Mouse (Mus musculus): ENCODE data around the gene Capn5. TPM values are rescaled to one million over a fixed set of nuclear protein-coding genes. Genes with fewer than 3 reads are reported as not detected.

The Capn5 gene
- total and polyA plus RNA-seq, 3 experiments = 0.26 to 0.55 (median 0.27) TPM

DNA sequence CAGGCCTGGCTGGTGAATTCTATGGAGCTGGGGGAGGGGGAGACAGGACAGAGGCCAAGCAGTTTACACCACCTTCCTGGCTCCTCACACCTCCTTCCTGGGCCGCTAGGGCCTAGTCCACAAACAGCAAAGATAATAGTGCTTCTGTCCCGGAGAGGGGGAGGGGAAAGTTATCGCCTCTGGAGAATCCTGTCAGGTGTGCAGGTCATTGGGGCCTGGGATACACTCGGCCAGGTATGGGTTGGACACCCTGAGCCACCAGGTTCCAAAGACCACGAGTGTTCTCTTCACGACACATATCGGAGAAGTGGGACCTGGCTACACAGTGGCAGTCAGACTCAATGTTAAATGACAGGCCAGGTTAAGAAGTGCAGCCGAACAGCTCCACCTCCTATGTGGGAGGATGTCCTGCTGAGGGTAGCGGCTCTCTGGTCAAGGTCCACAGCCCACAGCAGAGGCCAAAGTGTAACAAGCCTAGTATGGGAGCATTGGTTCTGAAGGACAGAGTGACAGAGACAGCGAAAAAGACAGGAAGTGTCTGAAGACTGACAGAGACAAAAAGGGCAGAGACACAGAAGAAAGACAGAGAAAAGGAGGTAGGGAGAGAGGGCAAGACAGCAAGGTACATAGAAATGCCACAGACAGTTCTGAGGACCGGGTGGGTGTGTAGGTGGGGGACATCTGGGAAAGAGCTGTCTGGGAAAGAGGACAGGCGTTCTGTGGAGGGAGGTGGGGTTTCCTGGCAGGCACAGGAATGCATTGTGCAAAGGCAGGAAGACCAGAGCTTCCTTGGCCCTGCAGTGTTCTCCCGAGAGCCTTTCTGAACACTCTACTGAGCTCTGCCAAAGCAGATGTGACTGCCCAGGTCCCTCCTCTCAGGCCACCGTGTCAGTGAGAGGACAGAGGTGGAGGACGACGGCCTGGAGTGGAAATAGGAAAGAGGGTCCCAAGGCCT lies 73.3 kb downstream of the Capn5 start:
- DNase-seq (ENCODE audit: extremely low read depth) = no peak
- no peaks in the 10 kb centered on the region for H3K9me3 ChIP-seq (replicated peaks; ENCODE audit: low read length)
- no peak overlapping the region for H3K4me2 ChIP-seq (ENCODE audit: insufficient read depth, low read depth, poor library complexity, severe bottlenecking)
- in situ Hi-C loops (cut with MboI; ENCODE audit: low pct_ligation_motif_present, low pct_unique_long_range_greater_than_20kb, low sequenced_read_pairs) (no loop called here), dilution Hi-C loops (cut with MboI; ENCODE audit: extremely low pct_ligation_motif_present, extremely low pct_unique_long_range_greater_than_20kb, low sequenced_read_pairs) (no loop called here)
- H3K79me2 ChIP-seq (replicated peaks; ENCODE audit: control insufficient read depth, extremely low read depth, insufficient read depth, poor library complexity, severe bottlenecking) = no peaks in the 10 kb centered on the region
- no peak overlapping the region for H3K4me3 ChIP-seq (replicated peaks in 1 of 3; ENCODE audit: low read depth in 2 of 3, low read length in 2 of 3, poor library complexity in 1 of 3)
- H3K27ac ChIP-seq (ENCODE audit: insufficient read depth, low read depth) = no peak overlapping the region
- H3K36me3 ChIP-seq (replicated peaks in 1 of 2; ENCODE audit: control insufficient read depth in 1 of 2, insufficient read depth in 1 of 2, low read length in 1 of 2) = no peaks in the 10 kb centered on the region
- H3K9ac ChIP-seq (ENCODE audit: insufficient read depth, low read depth) = no peak overlapping the region
- no peaks in the 10 kb centered on the region for H3K27me3 ChIP-seq (replicated peaks)
- TF ChIP-seq KAT2A (IDR thresholded peaks at IDR 0.05; ENCODE audit: insufficient replicate concordance, low read length) = no peak
- H3K4me1 ChIP-seq (ENCODE audit: control insufficient read depth in 1 of 2, insufficient read depth in 2 of 2) = peaks cover 15 to 26% of the 10 kb centered on the region in 2 experiments

DNA sequence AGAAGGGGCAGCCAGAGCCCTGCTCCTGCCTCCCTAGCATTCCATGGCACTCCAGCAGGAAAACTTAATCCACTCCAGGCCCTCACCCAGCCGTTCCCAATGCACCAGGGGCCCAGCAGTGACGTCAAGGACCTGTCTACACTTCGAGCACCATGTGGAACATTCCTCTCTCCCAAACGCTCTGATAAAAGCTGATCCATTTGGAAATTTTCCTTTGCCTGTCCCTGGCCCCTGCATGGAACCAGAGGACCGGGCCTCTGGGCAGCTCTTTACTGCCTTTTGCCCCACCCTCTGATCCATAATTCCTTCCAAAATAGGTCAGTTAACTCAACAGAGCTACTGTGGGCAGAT lies 74.2 kb downstream of the Capn5 start:
- Histone ChIP-seq H3K27me3 (replicated peaks) (no peaks in the 10 kb centered on the region), H3K9ac (ENCODE audit: insufficient read depth, low read depth) (no peak overlapping the region), H3K9me3 (replicated peaks; ENCODE audit: low read length) (no peaks in the 10 kb centered on the region), H3K4me3 (replicated peaks in 1 of 3; ENCODE audit: low read depth in 2 of 3, low read length in 2 of 3, poor library complexity in 1 of 3) (no peak overlapping the region), H3K79me2 (replicated peaks; ENCODE audit: control insufficient read depth, extremely low read depth, insufficient read depth, poor library complexity, severe bottlenecking) (no peaks in the 10 kb centered on the region), H3K4me1 (ENCODE audit: control insufficient read depth in 1 of 2, insufficient read depth in 2 of 2) (peaks cover 12 to 22% of the 10 kb centered on the region in 2 experiments), H3K4me2 (ENCODE audit: insufficient read depth, low read depth, poor library complexity, severe bottlenecking) (no peak overlapping the region), H3K27ac (ENCODE audit: insufficient read depth, low read depth) (no peak overlapping the region), H3K36me3 (replicated peaks in 1 of 2; ENCODE audit: control insufficient read depth in 1 of 2, insufficient read depth in 1 of 2, low read length in 1 of 2) (no peaks in the 10 kb centered on the region)
- DNase-seq (ENCODE audit: extremely low read depth) = no peak
- TF ChIP-seq RCOR1 (conservative IDR thresholded peaks at IDR 0.05; ENCODE audit: low read depth, low read length) = no peak
- in situ Hi-C loops (cut with MboI; ENCODE audit: low pct_ligation_motif_present, low pct_unique_long_range_greater_than_20kb, low sequenced_read_pairs) = no loop called here
- dilution Hi-C loops (cut with MboI; ENCODE audit: extremely low pct_ligation_motif_present, extremely low pct_unique_long_range_greater_than_20kb, low sequenced_read_pairs) = no loop called here

DNA sequence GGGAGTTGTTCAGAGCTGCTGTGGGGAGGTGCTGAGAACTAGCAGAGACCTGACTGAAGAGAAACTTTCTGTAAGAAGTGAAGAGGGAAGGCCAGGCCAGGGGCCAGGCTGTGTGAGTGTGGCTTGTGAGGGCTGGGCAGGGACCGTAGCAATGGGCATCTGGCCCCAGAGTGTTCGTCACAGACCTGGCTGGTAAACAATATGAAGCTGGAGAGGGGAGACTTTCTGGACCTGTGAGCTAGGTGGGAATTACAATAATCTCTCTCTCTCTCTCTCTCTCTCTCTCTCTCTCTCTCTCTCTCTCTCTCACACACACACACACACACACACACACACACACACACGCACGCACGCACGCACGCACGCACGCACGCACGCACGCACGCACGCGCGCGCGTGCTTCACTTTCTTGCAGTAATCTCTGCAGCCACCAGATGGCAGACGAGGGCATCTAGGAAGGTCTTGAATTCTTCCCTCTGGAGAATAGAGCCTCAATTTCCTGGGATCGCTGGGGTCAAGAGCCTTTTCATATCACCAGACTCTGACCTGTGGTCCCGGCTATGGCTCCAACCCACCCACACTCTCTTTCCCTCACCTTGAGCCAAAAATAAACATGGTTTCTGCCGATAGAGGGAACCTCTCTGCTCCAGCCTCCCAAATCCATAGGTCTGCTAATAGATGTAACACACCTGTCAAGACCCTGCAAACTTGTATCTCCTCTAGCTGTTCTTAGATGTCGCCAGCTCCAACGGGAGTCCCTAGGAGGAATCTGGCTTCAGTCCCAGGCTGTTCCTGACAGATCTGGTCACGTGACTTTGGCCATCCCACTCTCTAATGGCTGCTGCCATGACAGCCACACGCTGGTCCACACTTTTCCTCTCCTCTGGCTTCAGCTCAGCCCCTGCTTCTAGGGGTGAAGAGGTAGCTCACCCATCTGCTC lies 74.8 kb downstream of the Capn5 start:
- Histone ChIP-seq H3K4me2 (ENCODE audit: insufficient read depth, low read depth, poor library complexity, severe bottlenecking) (peak overlapping the region; percentile 13; the same call in 1 of the 2 replicates), H3K9me3 (replicated peaks; ENCODE audit: low read length) (no peaks in the 10 kb centered on the region), H3K36me3 (replicated peaks in 1 of 2; ENCODE audit: control insufficient read depth in 1 of 2, insufficient read depth in 1 of 2, low read length in 1 of 2) (peaks cover 0 to 1% of the 10 kb centered on the region in 2 experiments), H3K9ac (ENCODE audit: insufficient read depth, low read depth) (peak overlapping the region; percentile 46; the same call in 1 of the 2 replicates), H3K27me3 (replicated peaks) (no peaks in the 10 kb centered on the region), H3K27ac (ENCODE audit: insufficient read depth, low read depth) (no peak overlapping the region), H3K4me3 (replicated peaks in 1 of 3; ENCODE audit: low read depth in 2 of 3, low read length in 2 of 3, poor library complexity in 1 of 3) (peak overlapping the region; percentile 9 to 49 (median 24)), H3K79me2 (replicated peaks; ENCODE audit: control insufficient read depth, extremely low read depth, insufficient read depth, poor library complexity, severe bottlenecking) (no peaks in the 10 kb centered on the region), H3K4me1 (ENCODE audit: control insufficient read depth in 1 of 2, insufficient read depth in 2 of 2) (peaks cover 8 to 16% of the 10 kb centered on the region in 2 experiments)
- dilution Hi-C loops (cut with MboI; ENCODE audit: extremely low pct_ligation_motif_present, extremely low pct_unique_long_range_greater_than_20kb, low sequenced_read_pairs) = no loop called here
- TF ChIP-seq NRF1 (IDR thresholded peaks at IDR 0.05; ENCODE audit: low read depth, low read length) = peak; percentile 76
- peak; percentile 3 for TF ChIP-seq RAD21 (IDR thresholded peaks at IDR 0.05; ENCODE audit: low read depth, low read length)
- peak; percentile 51 for TF ChIP-seq USF1 (IDR thresholded peaks at IDR 0.05; ENCODE audit: low read depth, low read length)
- TF ChIP-seq CTCF (conservative IDR thresholded peaks at IDR 0.05 in 1 of 2, IDR thresholded peaks at IDR 0.05 in 1 of 2; ENCODE audit: low read depth in 2 of 2, low read length in 2 of 2) = peak; percentile 38 to 65; a peak in 2 of 4 replicates
- no peak for TF ChIP-seq TBP (conservative IDR thresholded peaks at IDR 0.05; ENCODE audit: low read depth, low read length)
- TF ChIP-seq MYC (IDR thresholded peaks at IDR 0.05; ENCODE audit: low read depth, low read length) = peak; percentile 29; the same call in 1 of the 2 replicates
- TF ChIP-seq ETS1 (conservative IDR thresholded peaks at IDR 0.05; ENCODE audit: low read depth, low read length) = no peak
- TF ChIP-seq TCF12 (IDR thresholded peaks at IDR 0.05; ENCODE audit: low read depth, low read length) = peak; percentile 22; the same call in 1 of the 2 replicates
- TF ChIP-seq NELFE (IDR thresholded peaks at IDR 0.05; ENCODE audit: low read depth, low read length) = no peak
- TF ChIP-seq BHLHE40 (IDR thresholded peaks at IDR 0.05; ENCODE audit: low read depth, low read length) = peak; percentile 93
- TF ChIP-seq SMC3 (IDR thresholded peaks at IDR 0.05; ENCODE audit: low read depth, low read length) = peak; percentile 48
- TF ChIP-seq MAX (IDR thresholded peaks at IDR 0.05; ENCODE audit: low read length) = no peak
- TF ChIP-seq HCFC1 (IDR thresholded peaks at IDR 0.05; ENCODE audit: low read depth, low read length) = peak; percentile 19; the same call in 1 of the 2 replicates
- peak; percentile 52 for TF ChIP-seq POLR2A (IDR thresholded peaks at IDR 0.05; ENCODE audit: low read depth, low read length)
- TF ChIP-seq USF2 (conservative IDR thresholded peaks at IDR 0.05; ENCODE audit: low read depth, low read length) = peak; percentile 32
- in situ Hi-C loops (cut with MboI; ENCODE audit: low pct_ligation_motif_present, low pct_unique_long_range_greater_than_20kb, low sequenced_read_pairs) = no loop called here
- DNase-seq (ENCODE audit: extremely low read depth) = peak; percentile 68

Measured in CH12.LX (cell line).